Mouse (Mus musculus) brain, embryonic 14.5 days (tissue): ENCODE measurements around the gene Kremen2. TPM values are rescaled to one million over a fixed set of nuclear protein-coding genes. Genes with fewer than 3 reads are reported as not detected.
A peak's percentile ranks its signal among the peaks of the same experiment; 100 is the strongest.
"Not testable (repeated sequence)": the region's sequence is repeated elsewhere in the genome, so short reads cannot be mapped to it uniquely, and the experiment has no call there.

Experiments used
- DNase-seq: peaks from one replicate; pipeline ENCODE4 v3.0.0-alpha.2; 2011; ENCODE audit warnings: low read depth
- CTCF ChIP-seq: fragments of 200-500 bp; IDR thresholded peaks from 2 replicates; pipeline ENCODE4 v1.5.1; 2012; ENCODE audit warnings: inconsistent platforms, mild to moderate bottlenecking, moderate library complexity, borderline replicate concordance; ENCODE audit not compliant: insufficient read depth, insufficient read length; ENCODE audit errors: extremely low read depth
- POLR2A ChIP-seq: fragments of 200-500 bp; IDR thresholded peaks from 2 replicates; pipeline ENCODE4 v1.6.1; 2012; ENCODE audit warnings: mild to moderate bottlenecking, inconsistent platforms, borderline replicate concordance; ENCODE audit not compliant: poor library complexity, insufficient read depth, insufficient read length, severe bottlenecking; ENCODE audit errors: extremely low read depth
- polyA plus RNA-seq: library from polyadenylated mRNA; depleted of rRNA; stranded (reverse); fragments of >200 nt; gene quantifications from 2 replicates; pipeline ENCODE4 v1.2.3, GENCODE M21; 2012; rRNA removed

The Kremen2 gene
- polyA plus RNA-seq: 2.8 and 3.7 TPM in 2 replicates

DNA sequence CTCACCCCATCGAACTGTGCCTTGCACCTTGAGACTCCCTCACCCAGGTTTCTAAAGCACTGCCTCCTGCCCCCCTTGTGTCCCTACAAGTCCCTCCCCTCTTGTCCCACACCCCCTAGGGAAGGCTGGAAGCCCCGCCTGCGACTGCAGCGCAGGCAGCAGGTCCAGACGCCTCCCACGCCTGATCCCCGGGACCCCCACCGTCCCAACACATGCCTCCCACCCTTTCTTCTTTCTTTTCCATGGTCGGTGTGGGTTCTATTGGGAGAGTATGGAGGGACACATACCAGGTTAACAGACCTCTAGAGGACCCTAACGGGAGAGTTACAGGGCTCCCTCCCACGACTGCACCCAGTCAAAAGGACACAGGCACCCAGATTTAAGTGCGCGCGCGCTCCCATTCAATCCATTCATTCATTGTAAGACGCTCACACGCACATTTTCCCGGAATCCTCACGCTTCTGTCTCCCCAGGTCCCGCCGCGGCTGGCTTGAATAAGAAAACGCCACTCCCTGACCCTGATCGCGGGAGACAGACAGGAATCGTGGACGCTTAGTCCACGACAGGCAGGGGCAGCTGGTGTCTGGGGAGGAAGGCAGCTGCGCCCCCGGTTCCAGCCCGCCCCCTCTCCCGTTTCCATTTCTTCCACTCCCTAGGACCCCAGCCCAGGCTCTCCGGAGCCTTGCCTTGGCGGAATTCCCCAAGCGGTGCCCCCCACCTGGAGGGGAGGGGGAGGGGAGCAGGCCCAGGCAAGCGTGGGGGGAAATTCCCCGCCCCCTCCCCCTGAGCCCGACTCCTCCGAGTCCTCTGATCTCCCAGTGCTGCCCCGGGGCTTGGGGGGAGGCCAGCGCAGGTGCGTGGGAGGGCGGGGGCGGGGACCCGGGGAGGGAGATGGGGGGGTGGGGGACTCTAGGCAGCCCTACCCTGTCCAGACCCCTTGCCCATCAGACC lies at the start of gene Kremen2:
Gene Kremen2 (minus strand): TSS at position 533 of the 951 bp plus-strand sequence.
- DNase-seq: peak; percentile 61
- no peak for TF ChIP-seq CTCF
- TF ChIP-seq POLR2A: no peak

DNA sequence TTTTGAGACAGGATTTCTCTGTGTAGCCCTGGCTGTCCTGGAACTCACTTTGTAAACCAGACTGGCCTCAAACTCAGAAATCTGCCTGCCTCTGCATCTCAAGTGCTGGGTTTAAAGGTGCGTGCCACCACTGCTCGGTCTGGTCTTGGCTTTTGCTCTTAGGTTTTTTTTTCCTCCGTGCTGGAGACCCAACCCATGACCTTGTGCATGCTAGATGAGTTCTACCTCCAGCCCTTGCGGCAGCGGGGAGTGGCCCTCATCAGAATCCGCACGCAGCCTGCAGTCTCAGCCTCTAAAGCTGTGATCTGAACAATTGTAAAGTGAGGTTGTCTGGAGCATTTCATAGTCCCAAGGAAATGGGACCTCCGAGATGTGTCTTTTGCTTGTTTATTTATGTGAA lies 49.7 kb upstream of the Kremen2 start:
- no peak for DNase-seq
- TF ChIP-seq POLR2A (no peak), CTCF (no peak)

DNA sequence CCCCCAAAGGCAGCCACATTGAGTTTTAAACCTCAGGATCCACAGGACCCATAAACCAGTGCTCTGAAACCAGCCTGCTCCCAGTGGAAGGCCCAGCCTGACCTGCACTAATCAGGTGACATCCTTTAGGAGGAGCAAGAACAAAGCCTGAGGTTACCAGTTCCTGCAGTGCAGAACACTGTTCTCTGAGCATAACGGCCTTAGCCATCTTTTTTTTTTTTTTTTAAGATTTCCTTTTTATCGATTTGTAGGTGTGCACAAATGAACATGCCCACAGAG lies 45.4 kb upstream of the Kremen2 start:
- TF ChIP-seq CTCF (no peak), POLR2A (no peak)
- DNase-seq: no peak

DNA sequence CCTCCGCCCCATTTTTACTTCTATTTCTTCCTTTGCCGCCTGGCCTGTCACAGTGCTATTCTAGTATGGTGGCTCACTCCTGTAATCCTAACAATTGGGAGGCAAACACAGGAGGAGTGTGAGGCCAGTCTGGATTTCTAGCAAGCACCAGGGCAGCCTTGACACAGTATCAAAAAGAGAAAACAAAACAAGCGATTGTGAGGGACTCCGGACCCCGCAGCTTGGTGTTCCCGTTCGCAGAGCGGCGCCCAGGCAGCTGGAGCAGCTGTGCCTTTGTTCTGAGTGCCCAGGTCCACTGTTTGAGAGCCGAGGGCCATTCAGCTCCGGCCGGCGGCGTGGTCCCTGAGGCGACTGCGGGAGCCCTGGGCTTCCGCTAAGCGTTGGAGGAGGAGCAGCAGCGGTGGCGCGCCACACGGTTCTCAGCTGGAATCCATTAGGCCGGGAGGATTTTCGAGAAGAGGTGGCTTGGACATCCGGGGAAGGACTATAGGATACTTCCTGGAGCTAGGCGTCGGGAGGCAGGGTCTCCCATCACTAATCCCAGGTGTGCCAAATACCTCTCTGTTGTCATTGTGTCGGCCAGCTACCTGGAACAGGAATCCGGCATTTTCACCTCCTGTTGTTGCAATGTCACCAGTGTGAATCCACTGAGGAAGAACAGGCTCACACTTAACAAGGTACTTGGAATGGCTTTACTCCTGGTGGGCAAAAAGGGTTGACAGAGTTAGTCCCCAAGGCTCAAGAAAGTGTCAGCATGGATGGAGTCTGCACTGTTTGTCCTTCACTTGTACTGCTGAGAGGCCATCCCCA lies 44.8 kb upstream of the Kremen2 start, which contains the start of gene Srrm2:
Gene Srrm2 (plus strand): TSS at position 264 of the 810 bp plus-strand sequence.
- TF ChIP-seq POLR2A (0 out of 2 replicates have a peak, but pooled peaks have one; percentile 58), CTCF (no peak)
- peak; percentile 75 for DNase-seq

DNA sequence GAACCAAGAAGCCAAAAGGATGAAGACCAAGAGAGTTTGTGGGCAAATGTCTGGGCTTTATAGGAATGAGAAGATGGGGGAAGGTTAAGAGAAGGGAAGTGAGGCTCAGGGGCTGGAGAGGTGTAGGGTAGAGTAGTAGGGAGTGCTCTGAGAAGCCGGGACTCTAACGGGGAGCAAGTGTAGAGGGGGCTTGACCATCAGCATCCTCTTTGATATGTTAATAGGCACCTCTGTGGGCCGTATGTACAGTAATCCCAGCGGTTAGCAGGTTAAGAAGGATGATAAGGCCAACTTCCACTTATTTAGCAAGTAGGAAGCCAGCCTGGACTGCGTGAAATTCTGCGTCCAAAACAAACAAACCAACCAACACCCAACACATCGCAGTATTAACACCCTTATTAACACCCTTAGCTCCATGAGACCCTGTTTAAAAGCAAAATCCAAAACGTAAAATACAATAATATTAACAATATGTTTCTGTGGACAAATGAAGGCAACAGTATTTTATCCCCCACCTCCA lies 44.2 kb upstream of the Kremen2 start:
- TF ChIP-seq CTCF: no peak
- no peak for TF ChIP-seq POLR2A
- DNase-seq: peak; percentile 23

DNA sequence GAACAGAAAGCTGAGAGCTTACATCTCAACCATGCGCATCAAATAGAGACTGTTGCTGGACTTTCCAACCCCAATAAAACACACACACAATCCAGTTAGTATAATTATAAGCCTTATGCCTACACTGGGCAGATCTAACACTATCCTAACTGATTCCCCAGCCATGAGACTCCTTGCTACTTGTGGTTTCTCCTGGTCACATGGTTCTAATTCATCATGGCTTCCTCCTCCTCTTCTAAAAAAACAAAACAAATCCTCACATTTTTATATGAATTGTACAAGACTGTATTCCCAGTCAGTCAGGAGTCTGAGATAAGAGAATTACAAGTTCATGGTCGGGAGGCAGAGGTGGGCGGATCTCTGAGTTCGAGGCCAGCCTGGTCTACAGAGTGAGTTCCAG lies 43.3 kb upstream of the Kremen2 start:
- no peak for DNase-seq
- no peak for TF ChIP-seq POLR2A

DNA sequence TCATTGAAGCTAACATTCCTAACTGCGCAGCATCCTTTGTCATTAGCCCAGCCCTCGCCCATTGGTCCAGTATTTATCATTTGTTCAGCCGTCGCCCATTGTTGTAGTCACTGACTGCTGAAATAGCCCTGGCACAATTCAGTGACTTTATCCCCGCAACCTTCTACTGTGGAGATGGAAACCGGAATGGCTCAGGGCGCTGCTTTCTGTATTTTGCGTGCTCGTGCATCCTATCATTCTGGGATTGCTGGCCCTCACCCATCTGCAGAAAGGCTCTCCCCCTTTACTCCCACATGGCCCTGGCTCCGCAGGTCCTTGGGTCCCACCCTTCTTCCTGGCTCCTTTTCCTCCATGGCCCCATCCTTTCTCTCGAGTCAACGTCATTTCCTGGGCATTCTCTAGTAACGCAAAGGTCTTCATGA lies 40.9 kb upstream of the Kremen2 start:
- peak; percentile 81 for DNase-seq
- 0 out of 2 replicates have a peak, but pooled peaks have one; percentile 5 for TF ChIP-seq POLR2A
- TF ChIP-seq CTCF: no peak

DNA sequence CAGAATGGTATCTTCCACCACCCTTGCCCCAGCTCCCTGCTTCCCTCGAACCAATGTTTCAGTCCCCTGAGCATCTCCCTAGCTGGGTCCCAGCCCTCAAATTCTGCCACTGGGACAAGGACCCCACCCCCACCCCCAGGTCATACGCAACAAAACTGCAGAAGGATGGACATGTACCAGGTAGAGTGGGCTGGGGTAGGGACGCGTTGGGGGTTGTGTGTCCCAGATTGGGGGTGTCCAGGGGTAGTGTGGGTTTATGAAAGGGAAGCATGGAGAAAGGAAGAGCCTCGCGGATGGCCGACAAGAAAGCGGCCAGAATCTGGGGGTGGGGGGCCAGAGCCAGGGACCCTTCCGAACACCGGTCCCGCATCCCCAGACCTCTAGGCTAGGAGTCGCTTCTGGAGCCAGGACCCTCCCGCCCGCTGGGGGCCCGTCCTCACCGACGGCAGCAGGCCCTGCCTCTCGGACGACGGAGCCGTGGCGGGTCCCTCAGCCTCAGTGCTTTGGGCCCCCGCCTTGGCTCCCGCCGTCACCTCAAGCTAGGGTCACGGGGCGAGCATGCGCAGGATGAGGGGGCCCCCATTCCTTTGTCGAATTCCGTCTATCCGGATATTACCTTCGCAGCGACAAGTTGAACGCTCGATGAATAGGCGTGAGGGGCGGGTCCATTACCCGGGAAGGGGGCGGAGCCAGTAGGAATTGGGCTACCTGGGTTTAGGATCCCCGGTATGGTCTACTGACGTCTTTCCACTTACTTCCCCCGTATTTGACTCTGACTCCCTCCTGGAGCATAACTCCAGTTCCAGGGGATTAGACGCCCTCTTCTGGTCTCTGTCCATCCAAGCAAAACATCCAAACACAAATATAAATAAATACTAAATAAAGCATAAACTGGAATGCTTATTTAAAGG lies 40.2 kb upstream of the Kremen2 start, which contains the start of gene Flywch2:
Gene Flywch2 (minus strand): TSS at position 521 of the 911 bp plus-strand sequence.
- TF ChIP-seq POLR2A (no peak), CTCF (no peak)

GRCm38 (mm10) chr17:23783352-23783751 lies 37.7 kb upstream of the Kremen2 start:
- no peak for TF ChIP-seq CTCF
- no peak for TF ChIP-seq POLR2A
- DNase-seq: no peak

More for the DNA sequence above, 40.2 kb upstream of the Kremen2 start, which contains the start of gene Flywch2:
- peak; percentile 96 for DNase-seq

DNA sequence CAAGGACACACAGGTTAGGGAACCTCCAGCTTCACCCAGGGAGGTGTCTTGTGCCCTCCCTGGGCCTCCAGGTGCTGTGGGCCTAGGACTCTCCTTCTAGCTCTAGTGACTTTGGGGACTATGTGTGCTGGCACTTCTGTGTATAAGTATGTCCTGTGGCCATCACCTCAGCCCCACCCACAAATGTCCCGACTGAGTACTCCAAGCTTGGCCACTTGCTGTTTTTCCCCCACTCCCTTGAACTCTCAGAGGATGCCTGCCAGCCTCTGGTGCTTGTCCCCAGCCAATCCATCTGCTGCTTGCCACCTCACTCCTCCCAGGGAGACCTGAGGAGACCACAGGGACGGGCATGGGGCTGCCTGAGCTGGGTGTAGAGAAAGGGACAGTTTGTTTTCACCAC lies 32.8 kb upstream of the Kremen2 start:
- TF ChIP-seq CTCF (no peak), POLR2A (no peak)
- no peak for DNase-seq

DNA sequence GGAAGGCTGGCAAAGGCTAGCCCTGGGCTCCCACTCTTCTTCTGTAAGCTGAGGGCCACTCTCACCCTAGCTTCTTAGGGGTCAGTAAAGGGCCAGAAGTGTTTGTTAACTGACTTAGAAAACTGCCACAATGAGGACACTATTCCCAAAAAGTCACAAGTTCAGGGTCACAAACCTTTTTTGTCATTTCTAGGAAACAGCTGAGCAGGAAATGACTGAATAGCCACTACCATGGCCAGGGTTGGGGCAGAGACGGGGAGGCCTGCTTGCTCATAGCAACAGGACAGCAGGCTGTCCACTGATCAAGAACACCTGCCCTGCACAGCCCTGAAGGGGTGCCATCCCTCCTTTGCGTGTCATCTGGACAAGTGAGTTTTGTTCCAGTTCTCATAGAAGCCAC lies 31.5 kb upstream of the Kremen2 start:
- DNase-seq: no peak
- no peak for TF ChIP-seq CTCF
- no peak for TF ChIP-seq POLR2A

DNA sequence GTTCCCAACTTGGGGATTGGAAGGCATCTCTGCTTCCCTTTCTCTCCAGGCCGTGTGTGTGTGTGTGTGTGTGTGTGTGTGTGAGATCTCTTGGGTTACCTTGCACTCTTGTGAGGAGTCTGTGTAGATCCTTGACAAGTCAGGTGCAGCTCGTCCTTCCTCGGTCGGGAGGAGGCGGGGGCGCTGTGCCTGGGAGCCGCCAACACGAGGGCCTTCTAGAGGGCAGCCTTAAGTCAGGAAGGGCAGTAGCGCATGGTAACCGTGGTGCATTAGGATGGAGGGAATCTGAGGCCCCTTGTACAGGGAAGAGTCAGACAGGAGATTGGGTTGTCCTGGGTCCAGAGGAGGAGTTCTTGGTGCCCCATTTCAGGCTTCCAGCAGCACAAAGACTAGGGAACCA lies 30.6 kb upstream of the Kremen2 start:
- no peak for DNase-seq
- no peak for TF ChIP-seq CTCF
- no peak for TF ChIP-seq POLR2A

GRCm38 (mm10) chr17:23774090-23774489 lies 28.5 kb upstream of the Kremen2 start:
- TF ChIP-seq CTCF (peak; percentile 77), POLR2A (no peak)
- peak; percentile 79 for DNase-seq

- no peak for DNase-seq
- TF ChIP-seq CTCF: no peak
- TF ChIP-seq POLR2A: no peak
Observed at GRCm38 (mm10) chr17:23773676-23774075, 28.0 kb upstream of the Kremen2 start.

DNA sequence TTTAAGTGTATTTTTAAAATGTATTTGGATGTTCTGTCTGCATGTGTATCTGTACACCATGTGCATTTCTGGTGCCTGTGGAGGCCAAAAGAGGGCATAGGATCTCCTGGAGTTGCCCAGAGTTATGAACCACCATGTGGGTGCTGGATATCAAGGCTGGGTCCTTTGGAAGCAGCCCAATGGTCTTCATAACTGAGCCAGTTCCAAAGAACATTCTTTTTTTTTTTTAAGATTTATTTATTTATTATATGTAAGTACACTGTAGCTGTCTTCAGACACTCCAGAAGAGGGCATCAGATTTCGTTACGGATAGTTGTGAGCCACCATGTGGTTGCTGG lies 26.6 kb upstream of the Kremen2 start:
- DNase-seq: not testable (repeated sequence)
